Mouse (Mus musculus): Measurements from ENCODE around the gene Mylip. TPM values are rescaled to one million over a fixed set of nuclear protein-coding genes. Genes with fewer than 3 reads are reported as not detected.

Mylip gene
- total and polyA plus RNA-seq, 3 experiments: 10.5 to 27.1 (median 16.8) TPM

GRCm38 (mm10) chr13:45391854-45392454 lies 2.4 kb downstream of the Mylip start:
- H3K9ac ChIP-seq (ENCODE audit: low read depth, low read length): no peak overlapping the region
- H3K36me3 ChIP-seq (ENCODE audit: control insufficient read depth, insufficient read depth, low read length): peaks cover 27% of the 10 kb centered on the region
- H3K4me3 ChIP-seq: peak overlapping the region; percentile 25
- WGBS: 21% methylated on average over 9 of the region's 9 CpGs
- H3K27me3 ChIP-seq (ENCODE audit: control insufficient read depth, insufficient read depth, low read length): no peaks in the 10 kb centered on the region
- peak; percentile 72 to 77 for DNase-seq
- peaks cover 2% of the 10 kb centered on the region for H3K79me2 ChIP-seq (replicated peaks; ENCODE audit: control insufficient read depth, insufficient read depth, low read length)
- intact Hi-C loops (cut with DNase I): loop anchor here (2.0 to 5.0 kb wide), 4 partner anchors 51 to 360 kb away; no protein-coding TSS in a partner anchor
- peak overlapping the region; percentile 91 for H3K27ac ChIP-seq
- peaks cover 5% of the 10 kb centered on the region for H3K4me1 ChIP-seq (ENCODE audit: control insufficient read depth, insufficient read depth, low read length)
- TF ChIP-seq POLR2A (IDR thresholded peaks at IDR 0.05; ENCODE audit: insufficient read depth, low read depth, low read length): no peak
- no peak for TF ChIP-seq CTCF (IDR thresholded peaks at IDR 0.05)
- TF ChIP-seq EP300 (IDR thresholded peaks at IDR 0.05; ENCODE audit: insufficient read depth, low read depth, low read length): no peak

GRCm38 (mm10) chr13:45394221-45394768 lies 4.8 kb downstream of the Mylip start:
- WGBS: 74% methylated on average over 8 of the region's 8 CpGs

GRCm38 (mm10) chr13:45396724-45397123 lies 7.2 kb downstream of the Mylip start:
- intact Hi-C loops (cut with DNase I): no loop called here
- H3K4me3 ChIP-seq: no peak overlapping the region; the same call in 1 of the 2 replicates

More at GRCm38 (mm10) chr13:45394221-45394768, 4.8 kb downstream of the Mylip start:
- Histone ChIP-seq H3K9ac (ENCODE audit: low read depth, low read length) (no peak overlapping the region), H3K79me2 (replicated peaks; ENCODE audit: control insufficient read depth, insufficient read depth, low read length) (peaks cover 2% of the 10 kb centered on the region), H3K4me3 (no peak overlapping the region), H3K4me1 (ENCODE audit: control insufficient read depth, insufficient read depth, low read length) (peaks cover 9% of the 10 kb centered on the region), H3K36me3 (ENCODE audit: control insufficient read depth, insufficient read depth, low read length) (peaks cover 34% of the 10 kb centered on the region), H3K27me3 (ENCODE audit: control insufficient read depth, insufficient read depth, low read length) (no peaks in the 10 kb centered on the region), H3K27ac (no peak overlapping the region)
- intact Hi-C loops (cut with DNase I): loop anchor here (5.0 kb wide), 1 partner anchor 362 kb away; no protein-coding TSS in a partner anchor
- TF ChIP-seq EP300 (IDR thresholded peaks at IDR 0.05; ENCODE audit: insufficient read depth, low read depth, low read length) (no peak), POLR2A (IDR thresholded peaks at IDR 0.05; ENCODE audit: insufficient read depth, low read depth, low read length) (no peak), CTCF (IDR thresholded peaks at IDR 0.05) (no peak)
- no peak for DNase-seq

GRCm38 (mm10) chr13:45397240-45397639 lies 7.7 kb downstream of the Mylip start:
- intact Hi-C loops (cut with DNase I): no loop called here
- H3K27me3 ChIP-seq (ENCODE audit: control insufficient read depth, insufficient read depth, low read length): no peaks in the 10 kb centered on the region
- no peak overlapping the region; the same call in 1 of the 2 replicates for H3K4me3 ChIP-seq
- no peak overlapping the region for H3K27ac ChIP-seq
- H3K4me1 ChIP-seq (ENCODE audit: control insufficient read depth, insufficient read depth, low read length): peaks cover 6% of the 10 kb centered on the region
- DNase-seq: no peak
- H3K9ac ChIP-seq (ENCODE audit: low read depth, low read length): no peak overlapping the region
- H3K79me2 ChIP-seq (replicated peaks; ENCODE audit: control insufficient read depth, insufficient read depth, low read length): no peaks in the 10 kb centered on the region; the same call in 1 of the 2 replicates
- peaks cover 28% of the 10 kb centered on the region for H3K36me3 ChIP-seq (ENCODE audit: control insufficient read depth, insufficient read depth, low read length)
- 56% methylated on average over 5 of the region's 5 CpGs for WGBS
- TF ChIP-seq CTCF (IDR thresholded peaks at IDR 0.05) (no peak), POLR2A (IDR thresholded peaks at IDR 0.05; ENCODE audit: insufficient read depth, low read depth, low read length) (no peak), EP300 (IDR thresholded peaks at IDR 0.05; ENCODE audit: insufficient read depth, low read depth, low read length) (no peak)

More at GRCm38 (mm10) chr13:45396724-45397123, 7.2 kb downstream of the Mylip start:
- WGBS: 91% methylated on average over 8 of the region's 8 CpGs
- Histone ChIP-seq H3K4me1 (ENCODE audit: control insufficient read depth, insufficient read depth, low read length) (peaks cover 8% of the 10 kb centered on the region), H3K79me2 (replicated peaks; ENCODE audit: control insufficient read depth, insufficient read depth, low read length) (no peaks in the 10 kb centered on the region; the same call in 1 of the 2 replicates), H3K27me3 (ENCODE audit: control insufficient read depth, insufficient read depth, low read length) (no peaks in the 10 kb centered on the region), H3K27ac (no peak overlapping the region), H3K9ac (ENCODE audit: low read depth, low read length) (no peak overlapping the region), H3K36me3 (ENCODE audit: control insufficient read depth, insufficient read depth, low read length) (peaks cover 33% of the 10 kb centered on the region)
- TF ChIP-seq POLR2A (IDR thresholded peaks at IDR 0.05; ENCODE audit: insufficient read depth, low read depth, low read length) (no peak), CTCF (IDR thresholded peaks at IDR 0.05) (no peak), EP300 (IDR thresholded peaks at IDR 0.05; ENCODE audit: insufficient read depth, low read depth, low read length) (no peak)
- no peak for DNase-seq

GRCm38 (mm10) chr13:45397896-45398805 lies 8.6 kb downstream of the Mylip start:
- H3K4me3 ChIP-seq: no peak overlapping the region
- intact Hi-C loops (cut with DNase I): no loop called here
- no peak for TF ChIP-seq CTCF (IDR thresholded peaks at IDR 0.05)
- H3K79me2 ChIP-seq (replicated peaks; ENCODE audit: control insufficient read depth, insufficient read depth, low read length): no peaks in the 10 kb centered on the region; the same call in 1 of the 2 replicates
- WGBS: 65% methylated on average over 18 of the region's 21 CpGs
- peaks cover 21% of the 10 kb centered on the region for H3K36me3 ChIP-seq (ENCODE audit: control insufficient read depth, insufficient read depth, low read length)
- H3K27me3 ChIP-seq (ENCODE audit: control insufficient read depth, insufficient read depth, low read length): no peaks in the 10 kb centered on the region
- no peak for DNase-seq
- H3K27ac ChIP-seq: no peak overlapping the region
- H3K9ac ChIP-seq (ENCODE audit: low read depth, low read length): no peak overlapping the region
- H3K4me1 ChIP-seq (ENCODE audit: control insufficient read depth, insufficient read depth, low read length): peaks cover 6% of the 10 kb centered on the region

All from heart, adult 2 months (tissue).